Mouse (Mus musculus) megakaryocyte, embryonic 14.5 days (primary cell): ENCODE data around the gene Pigyl.

Experiments used
- FLI1 ChIP-seq: IDR thresholded peaks from 2 replicates; pipeline ENCODE4 v1.6.1; 2012; ENCODE audit warnings: low read length, inconsistent platforms, mixed read lengths
- GATA1 ChIP-seq: IDR thresholded peaks from 3 replicates; pipeline ENCODE4 v1.6.1; 2012; ENCODE audit warnings: mixed read lengths, low read length, inconsistent platforms, borderline replicate concordance

- TF ChIP-seq GATA1 (no peak), FLI1 (no peak)
These were observed 1.0 kb upstream of the Pigyl start for GRCm38 (mm10) chr9:22155614-22156013.
